Mouse (Mus musculus): ENCODE measurements around the gene Slc25a10. TPM values are rescaled to one million over a fixed set of nuclear protein-coding genes. Genes with fewer than 3 reads are reported as not detected.

Gene Slc25a10
- polyA plus RNA-seq, 1 experiment from 2014 or later = 37.7 TPM

Other genes starting within 250 kb of the Slc25a10 start
- gene Actg1, start 143.3 kb upstream of the Slc25a10 start, polyA plus RNA-seq (2016; fragmentation: Nextera tagmentation; extraction: Ambion mirVana) = 3,608 and 3,685 TPM in 2 replicates
- 1.2 and 1.3 TPM in 2 replicates for gene Fscn2, start 130.3 kb upstream of the Slc25a10 start, polyA plus RNA-seq (2016; fragmentation: Nextera tagmentation; extraction: Ambion mirVana)
- 52.2 and 59.1 TPM in 2 replicates for gene Faap100, start 113.1 kb upstream of the Slc25a10 start, polyA plus RNA-seq (2016; fragmentation: Nextera tagmentation; extraction: Ambion mirVana)
- 51.4 and 51.5 TPM in 2 replicates for gene Nploc4, start 54.1 kb upstream of the Slc25a10 start, polyA plus RNA-seq (2016; fragmentation: Nextera tagmentation; extraction: Ambion mirVana)
- gene Tspan10, start 49.2 kb upstream of the Slc25a10 start, polyA plus RNA-seq (2016; fragmentation: Nextera tagmentation; extraction: Ambion mirVana) = not detected in 2 replicates
- gene Pde6g, start 38.3 kb upstream of the Slc25a10 start, polyA plus RNA-seq (2016; fragmentation: Nextera tagmentation; extraction: Ambion mirVana) = not detected in 2 replicates
- 10.6 and 11.3 TPM in 2 replicates for gene Oxld1, start 33.8 kb upstream of the Slc25a10 start, polyA plus RNA-seq (2016; fragmentation: Nextera tagmentation; extraction: Ambion mirVana)
- 33.8 and 35.5 TPM in 2 replicates for gene Ccdc137, start 33.7 kb upstream of the Slc25a10 start, polyA plus RNA-seq (2016; fragmentation: Nextera tagmentation; extraction: Ambion mirVana)
- 57.1 and 58.4 TPM in 2 replicates for gene Arl16, start 24.2 kb upstream of the Slc25a10 start, polyA plus RNA-seq (2016; fragmentation: Nextera tagmentation; extraction: Ambion mirVana)
- gene Mrpl12, start 7.2 kb upstream of the Slc25a10 start, polyA plus RNA-seq (2016; fragmentation: Nextera tagmentation; extraction: Ambion mirVana) = 104 and 108 TPM in 2 replicates
- gene Gcgr, start 38.9 kb downstream of the Slc25a10 start, polyA plus RNA-seq (2016; fragmentation: Nextera tagmentation; extraction: Ambion mirVana) = 0.47 and 0.54 TPM in 2 replicates
- gene Mcrip1, start 57.9 kb downstream of the Slc25a10 start, polyA plus RNA-seq (2016; fragmentation: Nextera tagmentation; extraction: Ambion mirVana) = 210 and 219 TPM in 2 replicates
- gene Ppp1r27, start 59.3 kb downstream of the Slc25a10 start, polyA plus RNA-seq (2016; fragmentation: Nextera tagmentation; extraction: Ambion mirVana) = not detected in 2 replicates
- 473 and 486 TPM in 2 replicates for gene P4hb, start 81.4 kb downstream of the Slc25a10 start, polyA plus RNA-seq (2016; fragmentation: Nextera tagmentation; extraction: Ambion mirVana)
- 548 TPM in 2 replicates for gene Arhgdia, start 89.8 kb downstream of the Slc25a10 start, polyA plus RNA-seq (2016; fragmentation: Nextera tagmentation; extraction: Ambion mirVana)
- 539 and 588 TPM in 2 replicates for gene Alyref, start 106.5 kb downstream of the Slc25a10 start, polyA plus RNA-seq (2016; fragmentation: Nextera tagmentation; extraction: Ambion mirVana)
- gene Anapc11, start 106.6 kb downstream of the Slc25a10 start, polyA plus RNA-seq (2016; fragmentation: Nextera tagmentation; extraction: Ambion mirVana) = 153 and 170 TPM in 2 replicates
- 1.0 and 1.3 TPM in 2 replicates for gene Npb, start 116.6 kb downstream of the Slc25a10 start, polyA plus RNA-seq (2016; fragmentation: Nextera tagmentation; extraction: Ambion mirVana)
- 145 and 148 TPM in 2 replicates for gene Pcyt2, start 126.1 kb downstream of the Slc25a10 start, polyA plus RNA-seq (2016; fragmentation: Nextera tagmentation; extraction: Ambion mirVana)
- 43.9 and 50.0 TPM in 2 replicates for gene Sirt7, start 133.4 kb downstream of the Slc25a10 start, polyA plus RNA-seq (2016; fragmentation: Nextera tagmentation; extraction: Ambion mirVana)
- gene Mafg, start 141.8 kb downstream of the Slc25a10 start, polyA plus RNA-seq (2016; fragmentation: Nextera tagmentation; extraction: Ambion mirVana) = 40.1 TPM in 2 replicates
- gene Pycr1, start 151.9 kb downstream of the Slc25a10 start, polyA plus RNA-seq (2016; fragmentation: Nextera tagmentation; extraction: Ambion mirVana) = 28.5 and 28.8 TPM in 2 replicates
- 0.39 and 0.60 TPM in 2 replicates for gene Myadml2, start 156.3 kb downstream of the Slc25a10 start, polyA plus RNA-seq (2016; fragmentation: Nextera tagmentation; extraction: Ambion mirVana)
- gene Notum, start 169.3 kb downstream of the Slc25a10 start, polyA plus RNA-seq (2016; fragmentation: Nextera tagmentation; extraction: Ambion mirVana) = 1.7 and 3.0 TPM in 2 replicates
- 144 and 151 TPM in 2 replicates for gene Aspscr1, start 181.1 kb downstream of the Slc25a10 start, polyA plus RNA-seq (2016; fragmentation: Nextera tagmentation; extraction: Ambion mirVana)
- 106 and 113 TPM in 2 replicates for gene Cenpx, start 221.9 kb downstream of the Slc25a10 start, polyA plus RNA-seq (2016; fragmentation: Nextera tagmentation; extraction: Ambion mirVana)
- 75.3 and 78.8 TPM in 2 replicates for gene Lrrc45, start 222.1 kb downstream of the Slc25a10 start, polyA plus RNA-seq (2016; fragmentation: Nextera tagmentation; extraction: Ambion mirVana)
- 98.4 and 99.9 TPM in 2 replicates for gene Rac3, start 229.6 kb downstream of the Slc25a10 start, polyA plus RNA-seq (2016; fragmentation: Nextera tagmentation; extraction: Ambion mirVana)
- gene Dcxr, start 235.4 kb downstream of the Slc25a10 start, polyA plus RNA-seq (2016; fragmentation: Nextera tagmentation; extraction: Ambion mirVana) = 11.6 and 12.2 TPM in 2 replicates
- 1.6 and 2.6 TPM in 2 replicates for gene Cbr2, start 240.3 kb downstream of the Slc25a10 start, polyA plus RNA-seq (2016; fragmentation: Nextera tagmentation; extraction: Ambion mirVana)